Mouse (Mus musculus) bone marrow, adult 2 months (tissue): ENCODE results near the gene Tjp1.

ENCODE experiments used
- CTCF ChIP-seq: fragments of 200-500 bp; IDR thresholded peaks from 2 replicates; pipeline ENCODE4 v1.5.1; 2011; ENCODE audit warnings: low read length, control low read depth; ENCODE audit not compliant: control insufficient read depth, insufficient read depth
- POLR2A ChIP-seq: fragments of 200-500 bp; IDR thresholded peaks from 2 replicates; pipeline ENCODE4 v1.6.1; 2011; ENCODE audit warnings: low read depth, mild to moderate bottlenecking, control low read depth, low read length, borderline replicate concordance; ENCODE audit not compliant: control insufficient read depth

DNA sequence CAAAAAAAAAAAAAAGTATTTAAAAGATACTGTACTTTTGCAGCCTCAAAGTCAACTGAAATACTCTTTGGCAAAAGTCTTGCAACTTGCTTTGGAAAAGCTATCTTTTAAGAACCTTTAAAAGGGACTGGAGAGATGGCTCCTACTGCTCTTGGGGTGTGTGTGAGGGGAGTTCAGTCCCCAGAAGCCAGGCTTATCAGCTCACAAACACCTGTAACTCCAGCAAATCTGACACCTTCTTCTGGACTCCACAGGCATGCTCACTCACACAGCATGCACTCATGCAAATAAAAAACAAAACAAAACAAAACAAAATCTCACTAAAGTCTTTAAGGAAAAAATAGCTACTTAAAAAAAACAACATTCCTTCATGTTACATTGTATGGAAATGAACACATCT lies 179.0 kb downstream of the Tjp1 start:
- TF ChIP-seq CTCF (no peak), POLR2A (no peak)
